Mouse (Mus musculus): Measurements from ENCODE around the gene Ddx1. TPM values are rescaled to one million over a fixed set of nuclear protein-coding genes. Genes with fewer than 3 reads are reported as not detected.

Gene Ddx1
- polyA plus RNA-seq, 1 experiment from 2014 or later = 130 TPM

DNA sequence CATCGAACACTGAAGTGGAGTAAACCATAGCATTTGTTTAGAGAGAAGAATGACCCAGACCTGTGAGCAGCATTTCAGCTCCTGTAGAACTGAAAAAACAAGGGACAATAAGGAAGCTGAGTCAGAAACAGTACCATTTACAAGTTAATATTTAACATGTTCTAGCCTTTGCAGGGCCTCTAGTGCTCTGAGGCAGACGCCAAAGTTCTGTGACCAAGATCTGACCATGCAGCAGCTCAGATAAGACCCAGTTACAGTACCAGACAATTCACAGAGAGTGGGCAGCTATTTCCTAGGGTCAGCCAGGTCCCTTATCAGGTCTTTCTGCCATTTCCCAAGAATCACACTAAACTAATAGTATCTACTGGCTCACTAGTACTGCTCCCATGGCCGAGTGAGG lies 31.4 kb downstream of the Ddx1 start:
- Histone ChIP-seq H3K27me3 (replicated peaks) (no peaks in the 10 kb centered on the region), H3K27ac (replicated peaks) (no peak overlapping the region), H3K4me2 (no peak overlapping the region), H3K4me1 (peaks cover 6% of the 10 kb centered on the region; the same call in 1 of the 2 replicates), H3K4me3 (replicated peaks) (no peak overlapping the region), H3K36me3 (peaks cover 31% of the 10 kb centered on the region), H3K9me3 (replicated peaks) (no peaks in the 10 kb centered on the region), H3K9ac (replicated peaks) (no peak overlapping the region)
- WGBS = 70% methylated on average over 3 of the region's 3 CpGs
- no peak for ATAC-seq (ENCODE audit: low FRiP score)

DNA sequence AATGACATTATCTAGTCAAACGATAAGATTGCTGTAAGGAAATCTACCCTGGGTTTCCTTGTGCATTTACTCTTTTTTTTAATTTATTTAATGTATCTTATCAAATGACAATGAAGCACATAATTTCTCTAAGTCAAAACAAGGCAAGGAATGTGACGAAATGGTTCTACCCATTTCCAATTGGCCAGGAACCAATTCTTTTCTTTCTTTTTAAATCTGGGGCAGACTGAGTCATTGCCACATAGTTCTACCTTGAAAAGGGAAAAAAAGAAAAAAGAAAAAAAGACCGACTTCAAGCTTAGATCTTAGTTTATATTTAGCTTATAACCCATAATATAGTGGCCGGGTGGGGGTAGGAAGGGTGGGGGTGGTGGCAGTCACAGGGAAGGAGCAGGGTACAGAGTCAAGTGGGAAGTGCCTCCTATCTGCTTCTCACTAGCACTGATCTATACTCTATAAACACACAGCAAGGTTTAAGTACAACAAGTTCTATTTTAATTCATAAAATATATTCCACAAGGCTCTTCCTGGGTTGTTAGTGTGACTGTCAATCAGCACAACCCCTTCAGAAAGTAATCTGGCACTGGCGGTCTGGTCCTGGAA lies 32.4 kb downstream of the Ddx1 start:
- H3K36me3 ChIP-seq = peaks cover 31% of the 10 kb centered on the region
- ATAC-seq (ENCODE audit: low FRiP score) = no peak
- no peaks in the 10 kb centered on the region for H3K27me3 ChIP-seq (replicated peaks)

DNA sequence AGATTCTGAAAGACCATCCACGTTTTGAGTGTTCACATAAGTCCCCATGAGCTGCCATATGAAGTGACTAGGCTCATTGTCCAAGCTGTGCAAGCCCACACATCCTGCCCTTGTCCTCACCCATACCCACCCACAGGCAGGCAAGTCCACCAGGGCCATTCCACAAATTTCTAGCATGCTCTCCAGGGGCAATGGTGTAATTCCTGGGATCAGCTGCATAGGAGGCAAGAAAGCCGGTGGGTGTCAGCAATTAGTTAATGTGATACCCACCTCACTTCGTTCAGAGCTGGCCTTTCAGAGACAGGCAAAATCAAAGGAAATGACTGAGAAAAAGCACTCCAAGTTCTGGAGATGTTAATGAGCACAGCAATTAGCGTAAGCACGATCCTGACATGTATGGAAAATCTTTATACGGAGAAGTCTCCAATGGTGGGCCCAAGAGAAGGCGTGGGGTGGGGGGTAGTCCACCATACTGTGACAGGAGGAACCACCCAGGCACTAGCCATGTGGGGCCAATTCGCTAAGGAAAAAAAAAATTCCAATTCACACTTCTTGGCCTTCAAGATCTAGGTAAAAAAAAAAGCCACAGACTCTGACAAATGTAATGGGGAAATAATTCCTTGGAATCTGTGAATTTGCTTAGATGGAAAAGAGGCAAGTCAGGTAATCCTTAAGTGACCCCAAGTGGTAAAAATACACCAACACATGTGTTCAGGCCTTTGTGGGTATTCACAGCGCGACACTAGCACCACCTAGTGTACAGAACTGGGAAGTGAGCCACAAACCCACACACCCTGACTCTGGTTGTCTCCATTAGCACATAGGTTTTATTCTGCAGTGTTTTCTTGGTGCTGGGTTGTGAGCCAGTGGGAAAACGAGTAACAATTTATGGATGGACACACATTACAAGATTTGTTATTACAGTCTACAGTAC lies 34.4 kb downstream of the Ddx1 start:
- no peak overlapping the region for H3K4me3 ChIP-seq (replicated peaks)
- ATAC-seq (ENCODE audit: low FRiP score) = peak; percentile 94
- no peaks in the 10 kb centered on the region for H3K27me3 ChIP-seq (replicated peaks)
- H3K9ac ChIP-seq (replicated peaks) = no peak overlapping the region
- H3K36me3 ChIP-seq = peaks cover 21% of the 10 kb centered on the region
- no peaks in the 10 kb centered on the region for H3K9me3 ChIP-seq (replicated peaks)
- 29% methylated on average over 11 of the region's 11 CpGs for WGBS
- H3K27ac ChIP-seq (replicated peaks) = 0 out of 2 replicates have a peak overlapping the region, but pooled peaks have one; percentile 37
- no peak overlapping the region for H3K4me2 ChIP-seq
- H3K4me1 ChIP-seq = peaks cover 11% of the 10 kb centered on the region; the same call in 1 of the 2 replicates

More for the DNA sequence above, 32.4 kb downstream of the Ddx1 start:
- Histone ChIP-seq H3K4me1 (peaks cover 6% of the 10 kb centered on the region; the same call in 1 of the 2 replicates), H3K27ac (replicated peaks) (no peak overlapping the region), H3K4me3 (replicated peaks) (no peak overlapping the region), H3K9me3 (replicated peaks) (no peaks in the 10 kb centered on the region), H3K9ac (replicated peaks) (no peak overlapping the region), H3K4me2 (no peak overlapping the region)
- WGBS = 74% methylated on average over 5 of the region's 5 CpGs

GRCm38 (mm10) chr12:13211746-13212482 lies 37.1 kb downstream of the Ddx1 start:
- H3K27ac ChIP-seq (replicated peaks) = no peak overlapping the region
- H3K9me3 ChIP-seq (replicated peaks) = no peaks in the 10 kb centered on the region
- no peak overlapping the region for H3K4me3 ChIP-seq (replicated peaks)
- no peak overlapping the region for H3K4me2 ChIP-seq
- H3K4me1 ChIP-seq = peaks cover 18% of the 10 kb centered on the region; the same call in 1 of the 2 replicates
- H3K27me3 ChIP-seq (replicated peaks) = no peaks in the 10 kb centered on the region
- 72% methylated on average over 11 of the region's 11 CpGs for WGBS
- no peak for ATAC-seq (ENCODE audit: low FRiP score)
- no peaks in the 10 kb centered on the region for H3K36me3 ChIP-seq
- no peak overlapping the region for H3K9ac ChIP-seq (replicated peaks)

GRCm38 (mm10) chr12:13209692-13210377 lies 39.2 kb downstream of the Ddx1 start:
- ATAC-seq (ENCODE audit: low FRiP score) = peak; percentile 61
- no peak overlapping the region for H3K27ac ChIP-seq (replicated peaks)

DNA sequence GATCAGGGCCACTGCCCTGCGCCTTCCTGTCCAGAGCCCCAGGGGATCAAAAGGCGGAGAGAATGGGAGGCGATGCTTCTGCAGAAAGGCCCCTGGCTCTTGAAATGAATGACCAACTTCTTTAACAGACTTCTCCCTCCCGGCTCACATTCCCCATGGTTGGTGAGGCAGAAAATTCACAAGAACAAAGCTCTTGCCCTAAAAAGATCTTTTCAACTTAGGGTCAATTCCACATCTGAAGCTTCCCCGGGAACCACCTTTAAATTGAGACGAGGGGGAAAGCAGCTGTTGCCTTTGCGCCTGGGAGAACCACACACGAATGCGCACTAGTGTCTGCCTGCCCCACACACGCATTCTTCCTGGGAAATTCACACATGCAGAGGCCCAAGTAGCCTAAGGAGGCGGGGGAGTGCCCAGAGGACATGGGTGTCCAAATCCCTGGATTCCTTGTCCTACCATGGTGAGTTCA lies 40.0 kb downstream of the Ddx1 start:
- H3K4me3 ChIP-seq (replicated peaks) = no peak overlapping the region
- 17% methylated on average over 11 of the region's 11 CpGs for WGBS
- H3K9me3 ChIP-seq (replicated peaks) = no peaks in the 10 kb centered on the region
- no peaks in the 10 kb centered on the region for H3K36me3 ChIP-seq
- H3K27ac ChIP-seq (replicated peaks) = no peak overlapping the region
- no peaks in the 10 kb centered on the region for H3K27me3 ChIP-seq (replicated peaks)
- H3K9ac ChIP-seq (replicated peaks) = no peak overlapping the region
- no peak overlapping the region for H3K4me2 ChIP-seq
- ATAC-seq (ENCODE audit: low FRiP score) = no peak
- H3K4me1 ChIP-seq = peaks cover 12% of the 10 kb centered on the region; the same call in 1 of the 2 replicates

More at GRCm38 (mm10) chr12:13209692-13210377, 39.2 kb downstream of the Ddx1 start:
- 36% methylated on average over 13 of the region's 13 CpGs for WGBS
- Histone ChIP-seq H3K9me3 (replicated peaks) (no peaks in the 10 kb centered on the region), H3K4me1 (peaks cover 18% of the 10 kb centered on the region; the same call in 1 of the 2 replicates), H3K4me2 (no peak overlapping the region), H3K27me3 (replicated peaks) (no peaks in the 10 kb centered on the region), H3K4me3 (replicated peaks) (no peak overlapping the region), H3K36me3 (no peaks in the 10 kb centered on the region), H3K9ac (replicated peaks) (no peak overlapping the region)

DNA sequence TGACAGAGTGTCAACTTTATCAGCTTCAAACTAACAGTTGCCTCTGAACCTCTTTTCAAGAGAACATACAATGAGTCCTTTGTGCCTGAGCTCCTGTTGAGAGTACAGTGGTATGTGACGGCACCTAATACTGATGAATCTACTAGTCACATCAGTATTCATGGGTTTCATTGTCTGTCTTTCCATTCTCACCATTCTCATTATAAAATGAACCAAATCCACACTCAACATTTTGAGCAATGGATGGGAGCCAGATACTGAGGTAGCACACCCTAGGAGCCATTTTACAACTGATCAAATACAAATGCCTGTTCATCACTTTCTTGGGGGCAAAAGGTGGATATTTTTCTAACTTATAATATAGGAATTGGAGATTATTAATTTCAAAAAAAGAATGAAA lies 40.5 kb downstream of the Ddx1 start:
- H3K4me2 ChIP-seq = no peak overlapping the region
- no peaks in the 10 kb centered on the region for H3K36me3 ChIP-seq
- H3K9me3 ChIP-seq (replicated peaks) = no peaks in the 10 kb centered on the region
- ATAC-seq (ENCODE audit: low FRiP score) = no peak
- peaks cover 12% of the 10 kb centered on the region; the same call in 1 of the 2 replicates for H3K4me1 ChIP-seq
- H3K27ac ChIP-seq (replicated peaks) = no peak overlapping the region
- no peak overlapping the region for H3K9ac ChIP-seq (replicated peaks)
- 35% methylated on average over 1 of the region's 1 CpGs for WGBS
- no peak overlapping the region for H3K4me3 ChIP-seq (replicated peaks)
- H3K27me3 ChIP-seq (replicated peaks) = no peaks in the 10 kb centered on the region

DNA sequence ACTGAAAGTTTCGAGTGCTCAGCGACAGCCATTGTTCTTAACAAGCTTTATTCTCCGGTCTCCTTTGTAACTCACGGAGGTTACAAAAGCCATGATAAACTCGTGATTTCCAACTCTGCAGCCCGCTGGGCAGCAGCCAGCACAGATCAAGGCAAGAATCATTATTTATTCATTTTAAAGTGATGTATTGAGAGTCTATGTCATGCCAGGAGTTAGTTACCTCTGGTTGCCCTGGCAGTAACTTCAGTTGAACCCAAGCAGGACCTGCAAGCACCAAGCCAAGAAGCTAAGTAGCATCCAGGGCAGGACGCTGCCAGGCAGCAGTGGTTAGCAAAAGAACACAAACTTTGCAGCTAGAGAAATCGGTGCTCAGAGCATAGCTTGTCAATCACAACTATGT lies 41.9 kb downstream of the Ddx1 start:
- Histone ChIP-seq H3K4me3 (replicated peaks) (no peak overlapping the region), H3K4me1 (peaks cover 12% of the 10 kb centered on the region; the same call in 1 of the 2 replicates), H3K9ac (replicated peaks) (no peak overlapping the region), H3K27ac (replicated peaks) (no peak overlapping the region), H3K9me3 (replicated peaks) (no peaks in the 10 kb centered on the region), H3K4me2 (no peak overlapping the region), H3K36me3 (no peaks in the 10 kb centered on the region), H3K27me3 (replicated peaks) (no peaks in the 10 kb centered on the region)
- ATAC-seq (ENCODE audit: low FRiP score) = no peak
- 17% methylated on average over 8 of the region's 8 CpGs for whole genome bisulfite sequencing

- no peak overlapping the region for H3K9ac ChIP-seq (replicated peaks)
- ATAC-seq (ENCODE audit: low FRiP score) = no peak
- 75% methylated on average over 3 of the region's 3 CpGs for WGBS
- H3K4me1 ChIP-seq = peaks cover 12% of the 10 kb centered on the region; the same call in 1 of the 2 replicates
- H3K9me3 ChIP-seq (replicated peaks) = no peaks in the 10 kb centered on the region
- no peak overlapping the region for H3K4me2 ChIP-seq
- H3K36me3 ChIP-seq = no peaks in the 10 kb centered on the region
- H3K4me3 ChIP-seq (replicated peaks) = no peak overlapping the region
- no peaks in the 10 kb centered on the region for H3K27me3 ChIP-seq (replicated peaks)
- no peak overlapping the region for H3K27ac ChIP-seq (replicated peaks)
These were observed 43.3 kb downstream of the Ddx1 start for GRCm38 (mm10) chr12:13205733-13206132.

DNA sequence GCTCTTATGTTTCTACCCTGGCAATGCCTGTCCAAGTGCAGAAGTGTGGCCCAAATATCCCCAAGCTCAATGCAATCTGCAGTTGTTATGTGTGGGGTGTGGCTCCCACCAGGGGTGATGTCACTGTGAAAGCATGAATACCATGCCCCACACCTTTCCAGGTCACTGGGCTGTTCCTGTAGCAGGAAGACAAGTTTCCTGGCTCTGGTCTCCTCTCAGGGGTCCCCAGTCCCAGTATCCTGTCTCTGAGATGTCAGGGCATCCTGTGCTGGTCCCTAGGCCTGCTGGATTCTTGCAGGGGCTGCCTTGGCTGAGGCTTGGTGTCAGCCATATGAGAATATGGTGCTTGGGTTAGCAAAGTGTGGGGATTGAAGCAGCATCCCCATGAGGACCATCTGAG lies 46.7 kb downstream of the Ddx1 start:
- no peak overlapping the region for H3K9ac ChIP-seq (replicated peaks)
- no peaks in the 10 kb centered on the region for H3K27me3 ChIP-seq (replicated peaks)
- no peak for ATAC-seq (ENCODE audit: low FRiP score)
- H3K36me3 ChIP-seq = no peaks in the 10 kb centered on the region
- no peak overlapping the region for H3K4me2 ChIP-seq
- no peak overlapping the region for H3K27ac ChIP-seq (replicated peaks)
- H3K4me3 ChIP-seq (replicated peaks) = no peak overlapping the region
- H3K4me1 ChIP-seq = no peaks in the 10 kb centered on the region
- H3K9me3 ChIP-seq (replicated peaks) = no peaks in the 10 kb centered on the region

GRCm38 (mm10) chr12:13200576-13200975 lies 48.4 kb downstream of the Ddx1 start:
- WGBS = 92% methylated on average over 6 of the region's 6 CpGs

More at GRCm38 (mm10) chr12:13200576-13200975, 48.4 kb downstream of the Ddx1 start:
- Histone ChIP-seq H3K4me1 (no peaks in the 10 kb centered on the region), H3K36me3 (no peaks in the 10 kb centered on the region), H3K4me2 (no peak overlapping the region), H3K4me3 (replicated peaks) (no peak overlapping the region), H3K27ac (replicated peaks) (no peak overlapping the region), H3K27me3 (replicated peaks) (no peaks in the 10 kb centered on the region), H3K9ac (replicated peaks) (no peak overlapping the region), H3K9me3 (replicated peaks) (no peaks in the 10 kb centered on the region)
- no peak for ATAC-seq (ENCODE audit: low FRiP score)
